Mouse (Mus musculus): ENCODE measurements around the gene Nodal. TPM values are rescaled to one million over a fixed set of nuclear protein-coding genes. Genes with fewer than 3 reads are reported as not detected.
A peak's percentile ranks its signal among the peaks of the same experiment; 100 is the strongest.

Gene Nodal
- polyA plus RNA-seq, 1 experiment, result not detected

DNA sequence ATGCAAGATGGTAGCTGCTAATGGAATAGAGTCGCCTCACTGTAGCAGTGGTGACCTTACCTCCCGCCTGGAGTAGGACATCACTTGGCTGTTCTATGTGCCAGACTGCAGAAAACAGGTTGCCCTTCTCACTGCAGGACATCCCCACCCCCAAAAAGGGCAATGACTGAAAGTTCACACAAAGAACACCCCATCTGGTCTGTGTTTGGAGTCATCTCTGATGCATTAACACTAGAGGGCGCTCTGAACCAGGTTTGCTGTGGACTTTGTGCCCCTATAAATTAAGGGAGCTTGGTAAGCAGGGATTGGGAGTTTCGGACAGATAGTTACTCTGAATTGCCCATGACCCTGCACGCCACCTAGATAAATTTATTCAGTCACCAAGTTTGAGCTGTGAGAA, 49.1 kb downstream of the Nodal start:
- no peaks in the 10 kb centered on the region for H3K4me1 ChIP-seq (ENCODE audit: control insufficient read depth, insufficient read depth, low read length)
- no peak for TF ChIP-seq POLR2A (IDR thresholded peaks at IDR 0.05; ENCODE audit: low read depth, low read length)
- peak; percentile 28; the same call in 1 of the 2 replicates for TF ChIP-seq CTCF (IDR thresholded peaks at IDR 0.05; ENCODE audit: borderline replicate concordance, insufficient read depth, low read length)
- H3K27ac ChIP-seq (ENCODE audit: insufficient read depth, low read length), result no peak overlapping the region
- no peak overlapping the region for H3K4me3 ChIP-seq (ENCODE audit: insufficient read depth, low read length)

- H3K4me3 ChIP-seq (ENCODE audit: insufficient read depth, low read length), result no peak overlapping the region
- no peak for TF ChIP-seq CTCF (IDR thresholded peaks at IDR 0.05; ENCODE audit: borderline replicate concordance, insufficient read depth, low read length)
- H3K4me1 ChIP-seq (ENCODE audit: control insufficient read depth, insufficient read depth, low read length), result no peaks in the 10 kb centered on the region
- no peak overlapping the region for H3K27ac ChIP-seq (ENCODE audit: insufficient read depth, low read length)
Observed at GRCm38 (mm10) chr10:61468900-61469299, 51.1 kb downstream of the Nodal start.

DNA sequence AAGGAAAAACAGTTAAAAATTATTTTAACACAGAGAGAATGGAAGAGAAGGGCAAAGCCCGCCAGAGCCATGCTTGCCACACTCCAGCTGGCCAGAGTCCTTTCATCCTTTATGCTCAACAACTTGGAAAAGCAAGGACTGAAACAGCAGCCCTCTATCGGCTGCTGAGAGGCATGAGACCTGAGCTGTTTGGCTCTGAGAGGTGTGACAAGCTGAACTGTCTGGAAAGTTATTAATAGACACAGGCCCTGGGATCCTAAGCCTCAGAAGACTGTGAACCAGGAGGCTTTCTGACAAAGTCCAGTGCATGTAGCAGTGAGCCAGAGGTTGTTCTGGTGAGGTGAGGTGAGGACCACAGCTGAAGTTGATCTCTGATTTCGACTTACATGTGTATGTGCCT, 55.9 kb downstream of the Nodal start:
- TF ChIP-seq POLR2A (IDR thresholded peaks at IDR 0.05; ENCODE audit: low read depth, low read length) (no peak), CTCF (IDR thresholded peaks at IDR 0.05; ENCODE audit: borderline replicate concordance, insufficient read depth, low read length) (no peak)
- no peak overlapping the region for H3K4me3 ChIP-seq (ENCODE audit: insufficient read depth, low read length)
- H3K4me1 ChIP-seq (ENCODE audit: control insufficient read depth, insufficient read depth, low read length), result no peaks in the 10 kb centered on the region
- no peak overlapping the region for H3K27ac ChIP-seq (ENCODE audit: insufficient read depth, low read length)

DNA sequence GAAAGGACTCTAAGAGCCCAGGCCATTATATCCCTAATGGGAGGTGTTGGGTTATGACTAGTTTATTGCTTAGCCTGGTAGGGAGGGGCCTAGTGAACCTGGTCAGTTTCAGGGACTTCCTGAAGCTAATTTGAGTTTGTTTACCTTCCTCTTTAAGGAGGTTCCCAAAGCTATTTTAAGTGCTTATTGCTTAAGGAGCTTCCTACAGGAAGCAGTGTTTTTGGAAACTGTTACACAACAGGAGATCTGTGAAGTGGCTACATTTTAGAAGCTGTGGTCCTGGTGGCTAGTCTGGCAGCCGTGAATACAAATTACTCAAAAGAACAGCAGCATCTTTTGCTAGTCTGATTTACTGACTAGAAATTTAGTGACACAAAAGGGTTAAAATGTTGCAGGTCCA, 56.6 kb downstream of the Nodal start:
- H3K4me3 ChIP-seq (ENCODE audit: insufficient read depth, low read length), result no peak overlapping the region
- no peaks in the 10 kb centered on the region for H3K4me1 ChIP-seq (ENCODE audit: control insufficient read depth, insufficient read depth, low read length)
- H3K27ac ChIP-seq (ENCODE audit: insufficient read depth, low read length), result no peak overlapping the region
- TF ChIP-seq CTCF (IDR thresholded peaks at IDR 0.05; ENCODE audit: borderline replicate concordance, insufficient read depth, low read length) (no peak), POLR2A (IDR thresholded peaks at IDR 0.05; ENCODE audit: low read depth, low read length) (no peak)

Other genes starting within 250 kb of the Nodal start
- not detected in 2 replicates for gene Tbata, start 246.0 kb upstream of the Nodal start, polyA plus RNA-seq (2011; ENCODE audit: insufficient read length, low read depth, missing spikeins)
- 8.1 and 9.6 TPM in 2 replicates for gene Adamts14, start 144.5 kb upstream of the Nodal start, polyA plus RNA-seq (2011; ENCODE audit: insufficient read length, low read depth, missing spikeins)
- gene Prf1, start 120.1 kb upstream of the Nodal start, polyA plus RNA-seq (2011; ENCODE audit: insufficient read length, low read depth, missing spikeins), result not detected in 2 replicates
- gene Pald1, start 34.4 kb upstream of the Nodal start, polyA plus RNA-seq (2011; ENCODE audit: insufficient read length, low read depth, missing spikeins), result 3.4 and 5.3 TPM in 2 replicates
- gene Eif4ebp2, start 34.7 kb downstream of the Nodal start, polyA plus RNA-seq (2011; ENCODE audit: insufficient read length, low read depth, missing spikeins), result 56.4 and 68.9 TPM in 2 replicates
- gene Lrrc20, start 57.8 kb downstream of the Nodal start, polyA plus RNA-seq (2011; ENCODE audit: insufficient read length, low read depth, missing spikeins), result 10.0 and 11.8 TPM in 2 replicates
- 0.47 and 1.2 TPM in 2 replicates for gene Npffr1, start 177.5 kb downstream of the Nodal start, polyA plus RNA-seq (2011; ENCODE audit: insufficient read length, low read depth, missing spikeins)
- 67.1 and 70.0 TPM in 2 replicates for gene Ppa1, start 230.6 kb downstream of the Nodal start, polyA plus RNA-seq (2011; ENCODE audit: insufficient read length, low read depth, missing spikeins)

All from embryonic fibroblast, embryonic 13.5 days (primary cell).